Mouse (Mus musculus) liver, embryonic 15.5 days (tissue): ENCODE data around the gene Olfr601. TPM values are rescaled to one million over a fixed set of nuclear protein-coding genes. Genes with fewer than 3 reads are reported as not detected.
"Not testable (repeated sequence)": the region's sequence is repeated elsewhere in the genome, so short reads cannot be mapped to it uniquely, and the experiment has no call there.

Experiments
- ATAC-seq: fragments of 200-750 bp; cut with Nextera tagmentation; 2 replicates; pipeline ENCODE4 v1.8.0; 2017; ENCODE audit warnings: moderate number of reproducible peaks, mild to moderate bottlenecking, moderate library complexity; ENCODE audit not compliant: insufficient read depth
- H3K27ac ChIP-seq: fragments of 300-500 bp; sonication (generic); replicated peaks from 2 replicates; pipeline ENCODE4 v1.5.1; 2015; ENCODE audit warnings: mild to moderate bottlenecking, inconsistent platforms
- H3K27me3 ChIP-seq: fragments of 300-500 bp; sonication (generic); 2 replicates; pipeline ENCODE4 v1.6.1; 2015; ENCODE audit warnings: mild to moderate bottlenecking, inconsistent platforms
- H3K36me3 ChIP-seq: fragments of 300-500 bp; sonication (generic); replicated peaks from 2 replicates; pipeline ENCODE4 v1.6.1; 2015; ENCODE audit warnings: moderate library complexity, mild to moderate bottlenecking, inconsistent platforms
- H3K4me1 ChIP-seq: fragments of 300-500 bp; sonication (generic); replicated peaks from 2 replicates; pipeline ENCODE4 v1.6.1; 2015; ENCODE audit warnings: inconsistent platforms
- H3K4me2 ChIP-seq: fragments of 300-500 bp; sonication (generic); 2 replicates; pipeline ENCODE4 v1.6.1; 2015; ENCODE audit warnings: moderate library complexity, mild to moderate bottlenecking, inconsistent platforms
- H3K4me3 ChIP-seq: fragments of 300-500 bp; sonication (generic); replicated peaks from 2 replicates; pipeline ENCODE4 v1.5.1; 2015; ENCODE audit warnings: mild to moderate bottlenecking, inconsistent platforms
- H3K9ac ChIP-seq: fragments of 300-500 bp; sonication (generic); 2 replicates; pipeline ENCODE4 v1.6.1; 2015; ENCODE audit warnings: moderate library complexity, mild to moderate bottlenecking, inconsistent platforms
- H3K9me3 ChIP-seq: fragments of 300-500 bp; sonication (generic); replicated peaks from 2 replicates; pipeline ENCODE4 v1.6.1; 2016; ENCODE audit warnings: inconsistent platforms
- WGBS: fragments of 180-500 bp; shearing (Covaris S2); methylation state at CpG from one replicate; pipeline ENCODE4 v1.1.7; 2015; ENCODE audit warnings: mixed read lengths; ENCODE audit not compliant: insufficient replicate concordance; 5-methylcytosine and 5-hydroxymethylcytosine counted together
- polyA plus RNA-seq: library from polyadenylated mRNA; unstranded; fragments of >200 nt; fragmentation: Nextera tagmentation; extraction: Ambion mirVana; gene quantifications from 2 replicates; pipeline ENCODE4 v1.2.1, GENCODE M21; 2015

The Olfr601 gene
- not detected in 2 replicates for polyA plus RNA-seq

GRCm38 (mm10) chr7:103362555-103362954 lies at the start of gene Olfr601:
TSS of gene Olfr601 (minus strand) at chr7:103362655.
- no peak within 1 kb of the TSS for H3K4me2 ChIP-seq
- H3K9ac ChIP-seq = no peak within 1 kb of the TSS
- ATAC-seq = no peak
- H3K27ac ChIP-seq = no peak within 1 kb of the TSS
- H3K4me3 ChIP-seq = no peak within 1 kb of the TSS
- H3K36me3 ChIP-seq = no peaks in the 10 kb centered on the region
- 63% methylated on average over 1 of the region's 1 CpGs for WGBS
- no peaks in the 10 kb centered on the region for H3K4me1 ChIP-seq
- H3K9me3 ChIP-seq = no peaks in the 10 kb centered on the region
- H3K27me3 ChIP-seq = no peaks in the 10 kb centered on the region

- ATAC-seq = not testable (repeated sequence)
Observed at GRCm38 (mm10) chr7:103406521-103407055, 44.1 kb upstream of the Olfr601 start.

GRCm38 (mm10) chr7:103398981-103399380 lies 36.5 kb upstream of the Olfr601 start:
- Histone ChIP-seq H3K27ac (no peak overlapping the region), H3K36me3 (no peaks in the 10 kb centered on the region), H3K4me2 (no peak overlapping the region), H3K4me3 (no peak overlapping the region), H3K9ac (no peak overlapping the region), H3K9me3 (no peaks in the 10 kb centered on the region), H3K4me1 (no peaks in the 10 kb centered on the region), H3K27me3 (no peaks in the 10 kb centered on the region)
- WGBS = 2% methylated on average over 1 of the region's 1 CpGs
- ATAC-seq = no peak

More at GRCm38 (mm10) chr7:103406521-103407055, 44.1 kb upstream of the Olfr601 start:
- H3K27me3 ChIP-seq, H3K9me3 ChIP-seq, H3K9ac ChIP-seq, H3K4me3 ChIP-seq, H3K27ac ChIP-seq, H3K4me2 ChIP-seq, H3K4me1 ChIP-seq, H3K36me3 ChIP-seq: not testable (repeated sequence)
- WGBS = 34% methylated on average over 3 of the region's 3 CpGs

- Histone ChIP-seq H3K4me3 (no peak overlapping the region), H3K36me3 (no peaks in the 10 kb centered on the region), H3K4me1 (no peaks in the 10 kb centered on the region), H3K9me3 (no peaks in the 10 kb centered on the region), H3K9ac (no peak overlapping the region), H3K27ac (no peak overlapping the region), H3K4me2 (no peak overlapping the region), H3K27me3 (no peaks in the 10 kb centered on the region)
- no peak for ATAC-seq
Observed at GRCm38 (mm10) chr7:103397758-103398157, 35.3 kb upstream of the Olfr601 start.

- H3K27me3 ChIP-seq = no peaks in the 10 kb centered on the region
- H3K4me3 ChIP-seq = no peak within 1 kb of the TSS
- no peak within 1 kb of the TSS for H3K4me2 ChIP-seq
- H3K9me3 ChIP-seq = no peaks in the 10 kb centered on the region
- no peak within 1 kb of the TSS for H3K9ac ChIP-seq
- no peak for ATAC-seq
- no peaks in the 10 kb centered on the region for H3K36me3 ChIP-seq
- no peaks in the 10 kb centered on the region for H3K4me1 ChIP-seq
- no peak within 1 kb of the TSS for H3K27ac ChIP-seq
Observed at GRCm38 (mm10) chr7:103386077-103386476, 23.6 kb upstream of the Olfr601 start, which contains the start of gene Olfr603. TSS of gene Olfr603 (minus strand) at chr7:103386177.

GRCm38 (mm10) chr7:103349569-103349968 lies 12.9 kb downstream of the Olfr601 start, which contains the start of gene Olfr600:
TSS of gene Olfr600 (minus strand) at chr7:103349669.
- no peaks in the 10 kb centered on the region for H3K27me3 ChIP-seq
- H3K9ac ChIP-seq = no peak within 1 kb of the TSS
- no peak within 1 kb of the TSS for H3K4me3 ChIP-seq
- no peak within 1 kb of the TSS for H3K4me2 ChIP-seq
- H3K36me3 ChIP-seq = no peaks in the 10 kb centered on the region
- no peaks in the 10 kb centered on the region for H3K4me1 ChIP-seq
- no peaks in the 10 kb centered on the region for H3K9me3 ChIP-seq
- H3K27ac ChIP-seq = no peak within 1 kb of the TSS
- ATAC-seq = no peak

- no peaks in the 10 kb centered on the region for H3K4me1 ChIP-seq
- no peaks in the 10 kb centered on the region for H3K36me3 ChIP-seq
- no peak for ATAC-seq
- no peak within 1 kb of the TSS for H3K4me3 ChIP-seq
- WGBS = 53% methylated on average over 1 of the region's 1 CpGs
- no peak within 1 kb of the TSS for H3K27ac ChIP-seq
- no peak within 1 kb of the TSS for H3K4me2 ChIP-seq
- no peaks in the 10 kb centered on the region for H3K27me3 ChIP-seq
- no peak within 1 kb of the TSS for H3K9ac ChIP-seq
- H3K9me3 ChIP-seq = no peaks in the 10 kb centered on the region
Observed at GRCm38 (mm10) chr7:103335617-103336016, 26.8 kb downstream of the Olfr601 start, which contains the start of gene Olfr599. TSS of gene Olfr599 (plus strand) at chr7:103335917.

GRCm38 (mm10) chr7:103323268-103323667 lies 39.2 kb downstream of the Olfr601 start, which contains the start of gene Olfr598:
TSS of gene Olfr598 (plus strand) at chr7:103323568.
- no peaks in the 10 kb centered on the region for H3K9me3 ChIP-seq
- H3K27me3 ChIP-seq = no peaks in the 10 kb centered on the region
- no peak for ATAC-seq
- H3K4me2 ChIP-seq = no peak within 1 kb of the TSS
- H3K27ac ChIP-seq = no peak within 1 kb of the TSS
- H3K36me3 ChIP-seq = no peaks in the 10 kb centered on the region
- H3K4me1 ChIP-seq = no peaks in the 10 kb centered on the region
- no peak within 1 kb of the TSS for H3K4me3 ChIP-seq
- no peak within 1 kb of the TSS for H3K9ac ChIP-seq

GRCm38 (mm10) chr7:103316015-103316414 lies 46.4 kb downstream of the Olfr601 start, which contains the start of gene Olfr597:
TSS of gene Olfr597 (plus strand) at chr7:103316315.
- H3K4me1 ChIP-seq, H3K36me3 ChIP-seq, H3K4me3 ChIP-seq, H3K4me2 ChIP-seq, H3K9ac ChIP-seq, H3K9me3 ChIP-seq, H3K27ac ChIP-seq, H3K27me3 ChIP-seq, ATAC-seq: not testable (repeated sequence)
- WGBS = 56% methylated on average over 2 of the region's 2 CpGs

Other genes starting within 250 kb of the Olfr601 start
- gene Olfr586, start 237.0 kb downstream of the Olfr601 start, polyA plus RNA-seq = not detected in 2 replicates
- not detected in 2 replicates for gene Olfr588-ps1, start 221.8 kb downstream of the Olfr601 start, polyA plus RNA-seq
- gene Olfr589, start 206.3 kb downstream of the Olfr601 start, polyA plus RNA-seq = not detected in 2 replicates
- not detected in 2 replicates for gene Olfr591, start 184.3 kb downstream of the Olfr601 start, polyA plus RNA-seq
- not detected in 2 replicates for gene Olfr592, start 177.9 kb downstream of the Olfr601 start, polyA plus RNA-seq
- gene Olfr593, start 150.8 kb downstream of the Olfr601 start, polyA plus RNA-seq = not detected in 2 replicates
- not detected in 2 replicates for gene Olfr594, start 145.7 kb downstream of the Olfr601 start, polyA plus RNA-seq
- not detected in 2 replicates for gene Usp17ld, start 110.2 kb downstream of the Olfr601 start, polyA plus RNA-seq
- gene Olfr596, start 57.0 kb downstream of the Olfr601 start, polyA plus RNA-seq = not detected in 2 replicates
- gene Olfr597, start 46.3 kb downstream of the Olfr601 start, polyA plus RNA-seq = not detected in 2 replicates
- not detected in 2 replicates for gene Olfr598, start 39.1 kb downstream of the Olfr601 start, polyA plus RNA-seq
- gene Olfr599, start 26.7 kb downstream of the Olfr601 start, polyA plus RNA-seq = not detected in 2 replicates
- not detected in 2 replicates for gene Olfr600, start 13.0 kb downstream of the Olfr601 start, polyA plus RNA-seq
- gene Olfr603, start 23.5 kb upstream of the Olfr601 start, polyA plus RNA-seq = not detected in 2 replicates
- not detected in 2 replicates for gene Usp17lc, start 52.4 kb upstream of the Olfr601 start, polyA plus RNA-seq
- gene Olfr605, start 82.8 kb upstream of the Olfr601 start, polyA plus RNA-seq = not detected in 2 replicates
- not detected in 2 replicates for gene Olfr606, start 86.4 kb upstream of the Olfr601 start, polyA plus RNA-seq
- gene Olfr607, start 101.5 kb upstream of the Olfr601 start, polyA plus RNA-seq = not detected in 2 replicates
- gene Olfr608, start 107.2 kb upstream of the Olfr601 start, polyA plus RNA-seq = not detected in 2 replicates
- not detected in 2 replicates for gene Olfr609, start 135.4 kb upstream of the Olfr601 start, polyA plus RNA-seq
- gene Olfr610, start 149.5 kb upstream of the Olfr601 start, polyA plus RNA-seq = not detected in 2 replicates
- gene Olfr611, start 158.2 kb upstream of the Olfr601 start, polyA plus RNA-seq = not detected in 2 replicates
- not detected in 2 replicates for gene Olfr612, start 180.1 kb upstream of the Olfr601 start, polyA plus RNA-seq
- not detected in 2 replicates for gene Olfr613, start 185.4 kb upstream of the Olfr601 start, polyA plus RNA-seq
- not detected in 2 replicates for gene Olfr615, start 193.4 kb upstream of the Olfr601 start, polyA plus RNA-seq
- gene Olfr616, start 206.5 kb upstream of the Olfr601 start, polyA plus RNA-seq = not detected in 2 replicates
- not detected in 2 replicates for gene Olfr617, start 210.4 kb upstream of the Olfr601 start, polyA plus RNA-seq
- gene Olfr618, start 227.4 kb upstream of the Olfr601 start, polyA plus RNA-seq = not detected in 2 replicates
- not detected in 2 replicates for gene Olfr619, start 237.9 kb upstream of the Olfr601 start, polyA plus RNA-seq
- not detected in 2 replicates for gene Olfr620, start 249.9 kb upstream of the Olfr601 start, polyA plus RNA-seq